Mouse (Mus musculus): ENCODE measurements around the gene Gm21976. TPM values are rescaled to one million over a fixed set of nuclear protein-coding genes. Genes with fewer than 3 reads are reported as not detected.
A peak's percentile ranks its signal among the peaks of the same experiment; 100 is the strongest.

Gene Gm21976
- polyA plus RNA-seq, 1 experiment from 2014 or later, result not detected

DNA sequence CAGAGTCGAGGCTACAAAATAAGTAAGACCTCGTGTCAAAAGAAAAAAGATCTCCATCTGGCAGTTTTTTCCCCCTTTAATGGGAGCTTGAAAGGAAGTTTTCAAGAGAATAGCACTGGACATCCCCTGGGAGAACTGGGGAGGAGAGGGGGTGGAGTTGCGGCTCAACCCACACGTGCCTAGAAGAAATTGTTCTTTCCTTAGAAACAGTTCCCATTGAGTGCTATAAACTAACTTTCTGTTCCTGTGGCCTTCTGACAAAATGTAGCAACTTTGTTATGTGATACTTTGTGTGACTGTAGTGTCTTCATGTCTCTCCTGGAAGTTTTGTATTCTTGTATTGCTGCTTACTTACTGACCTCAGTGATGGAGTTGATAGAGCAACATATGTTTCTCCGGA is 15.6 kb upstream of the Gm21976 start:
- 0 out of 2 replicates have a peak overlapping the region, but pooled peaks have one; percentile 92 for H3K27ac ChIP-seq (replicated peaks)
- no peaks in the 10 kb centered on the region for H3K27me3 ChIP-seq (replicated peaks; ENCODE audit: low read depth, poor library complexity, severe bottlenecking)
- peak overlapping the region; percentile 96 for H3K4me3 ChIP-seq
- WGBS, result 40% methylated on average over 5 of the region's 5 CpGs
- H3K4me1 ChIP-seq, result peaks cover 23% of the 10 kb centered on the region
- no peak for DNase-seq (ENCODE audit: low spot score)
- no peaks in the 10 kb centered on the region for H3K9me3 ChIP-seq
- H3K36me3 ChIP-seq (replicated peaks), result peaks cover 33% of the 10 kb centered on the region

GRCm38 (mm10) chr13:98274023-98274422 is 5.7 kb upstream of the Gm21976 start:
- Histone ChIP-seq H3K36me3 (replicated peaks) (peaks cover 51% of the 10 kb centered on the region), H3K4me1 (no peaks in the 10 kb centered on the region), H3K27ac (replicated peaks) (no peak overlapping the region), H3K27me3 (replicated peaks; ENCODE audit: low read depth, poor library complexity, severe bottlenecking) (no peaks in the 10 kb centered on the region), H3K9me3 (no peaks in the 10 kb centered on the region), H3K4me3 (no peak overlapping the region)
- no peak for DNase-seq (ENCODE audit: low spot score)
- 95% methylated on average over 9 of the region's 9 CpGs for WGBS

GRCm38 (mm10) chr13:98275646-98276045 is 4.0 kb upstream of the Gm21976 start:
- no peak for DNase-seq (ENCODE audit: low spot score)
- no peaks in the 10 kb centered on the region for H3K9me3 ChIP-seq
- H3K27ac ChIP-seq (replicated peaks), result no peak overlapping the region
- H3K27me3 ChIP-seq (replicated peaks; ENCODE audit: low read depth, poor library complexity, severe bottlenecking), result no peaks in the 10 kb centered on the region
- peaks cover 44% of the 10 kb centered on the region for H3K36me3 ChIP-seq (replicated peaks)
- no peak overlapping the region for H3K4me3 ChIP-seq
- whole genome bisulfite sequencing, result 85% methylated on average over 4 of the region's 4 CpGs
- H3K4me1 ChIP-seq, result no peaks in the 10 kb centered on the region

DNA sequence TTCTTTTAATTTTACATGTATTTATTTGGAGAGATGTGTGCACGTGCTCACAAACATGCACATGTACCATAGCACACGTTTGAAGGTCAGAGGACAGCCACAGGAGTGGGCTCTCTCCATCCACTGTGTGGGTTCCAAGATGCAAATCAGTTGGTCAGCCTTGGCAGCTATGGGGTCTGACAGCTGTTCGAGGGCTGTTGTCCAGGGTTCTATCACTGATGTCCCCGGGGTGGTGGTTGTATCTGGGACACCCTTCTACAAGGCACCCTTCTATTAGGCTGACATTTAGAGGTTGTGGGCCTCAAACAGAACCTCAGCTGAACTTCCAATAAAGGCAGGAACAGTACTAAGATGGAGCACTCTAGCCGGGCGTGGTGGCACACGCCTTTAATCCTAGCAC is 3.4 kb upstream of the Gm21976 start:
- Histone ChIP-seq H3K36me3 (replicated peaks) (peaks cover 38% of the 10 kb centered on the region), H3K4me1 (no peaks in the 10 kb centered on the region), H3K4me3 (no peak overlapping the region), H3K27me3 (replicated peaks; ENCODE audit: low read depth, poor library complexity, severe bottlenecking) (no peaks in the 10 kb centered on the region), H3K9me3 (no peaks in the 10 kb centered on the region), H3K27ac (replicated peaks) (no peak overlapping the region)
- no peak for DNase-seq (ENCODE audit: low spot score)
- 88% methylated on average over 7 of the region's 7 CpGs for WGBS

DNA sequence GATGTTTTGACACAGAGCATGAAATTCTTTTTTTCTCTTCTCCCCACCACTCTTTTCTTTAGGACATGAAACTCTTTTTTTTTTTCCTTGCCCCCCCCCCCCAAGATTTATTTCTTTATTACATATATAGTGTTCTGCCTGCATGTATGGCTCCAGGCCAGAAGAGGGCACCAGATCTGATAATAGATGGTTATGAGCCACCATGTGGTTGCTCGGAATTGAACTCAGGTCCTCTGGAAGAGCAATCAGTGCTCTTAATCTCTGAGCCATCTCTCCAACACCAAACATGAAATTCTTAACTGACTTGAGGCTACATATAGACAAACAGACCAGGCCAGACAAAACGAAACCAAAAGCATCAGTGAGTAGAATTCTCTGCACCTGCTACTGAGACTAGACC is 2.2 kb upstream of the Gm21976 start:
- Histone ChIP-seq H3K27ac (replicated peaks) (no peak overlapping the region), H3K36me3 (replicated peaks) (peaks cover 25% of the 10 kb centered on the region), H3K4me3 (no peak overlapping the region), H3K4me1 (no peaks in the 10 kb centered on the region), H3K9me3 (no peaks in the 10 kb centered on the region), H3K27me3 (replicated peaks; ENCODE audit: low read depth, poor library complexity, severe bottlenecking) (no peaks in the 10 kb centered on the region)
- 87% methylated on average over 2 of the region's 2 CpGs for WGBS
- no peak for DNase-seq (ENCODE audit: low spot score)

GRCm38 (mm10) chr13:98280990-98281650 is 1.4 kb downstream of the Gm21976 start:
- H3K9me3 ChIP-seq, result no peaks in the 10 kb centered on the region
- no peaks in the 10 kb centered on the region for H3K4me1 ChIP-seq
- no peak for DNase-seq (ENCODE audit: low spot score)
- 79% methylated on average over 12 of the region's 12 CpGs for WGBS
- no peak overlapping the region for H3K27ac ChIP-seq (replicated peaks)
- H3K36me3 ChIP-seq (replicated peaks), result no peaks in the 10 kb centered on the region; the same call in 1 of the 2 replicates
- no peaks in the 10 kb centered on the region for H3K27me3 ChIP-seq (replicated peaks; ENCODE audit: low read depth, poor library complexity, severe bottlenecking)
- no peak overlapping the region for H3K4me3 ChIP-seq

DNA sequence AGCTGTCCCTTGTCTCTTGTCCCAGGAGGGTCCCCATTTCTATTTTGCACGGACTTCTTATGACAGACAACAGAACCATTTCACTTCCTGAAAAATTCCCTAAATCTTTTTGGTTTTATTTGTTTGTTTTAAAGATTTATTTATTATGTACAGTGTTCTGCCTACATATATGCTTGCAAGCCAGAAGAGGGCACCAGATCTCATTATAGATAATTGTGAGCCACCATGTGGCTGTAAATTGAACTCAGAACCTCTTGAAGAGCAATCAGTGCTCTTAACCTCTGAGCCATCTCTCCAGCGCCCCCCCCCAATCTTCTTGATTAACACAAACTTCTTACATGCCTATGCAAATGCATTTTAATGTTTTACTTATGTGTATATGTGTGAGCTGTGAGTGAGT is 11.0 kb downstream of the Gm21976 start:
- DNase-seq (ENCODE audit: low spot score), result no peak
- 50% methylated on average over 2 of the region's 2 CpGs for WGBS
- peaks cover 6% of the 10 kb centered on the region for H3K4me1 ChIP-seq
- no peak overlapping the region for H3K4me3 ChIP-seq
- H3K36me3 ChIP-seq (replicated peaks), result no peaks in the 10 kb centered on the region
- no peak overlapping the region for H3K27ac ChIP-seq (replicated peaks)
- H3K9me3 ChIP-seq, result peaks cover 6% of the 10 kb centered on the region
- no peaks in the 10 kb centered on the region for H3K27me3 ChIP-seq (replicated peaks; ENCODE audit: low read depth, poor library complexity, severe bottlenecking)

DNA sequence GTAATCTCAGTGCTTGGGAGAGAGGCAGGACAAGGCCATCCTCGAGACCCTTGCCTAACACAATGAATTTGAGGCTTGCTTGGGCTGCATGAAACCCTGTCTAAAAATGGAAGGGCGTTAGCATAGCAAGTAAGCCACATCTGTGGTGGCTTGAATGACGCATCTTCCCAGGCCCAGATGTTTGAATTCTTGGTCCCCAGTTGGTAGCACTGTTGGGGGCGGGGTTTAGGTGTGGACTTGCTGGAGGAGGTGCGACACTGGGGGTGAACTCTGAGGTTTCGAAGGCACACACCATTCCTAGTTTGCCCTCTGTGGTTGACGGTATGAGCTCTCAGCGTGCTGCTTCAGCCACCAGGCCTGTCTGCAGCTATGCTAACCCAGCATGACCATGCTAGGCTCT is 12.0 kb downstream of the Gm21976 start:
- Histone ChIP-seq H3K4me1 (peaks cover 6% of the 10 kb centered on the region), H3K36me3 (replicated peaks) (no peaks in the 10 kb centered on the region), H3K27ac (replicated peaks) (no peak overlapping the region), H3K27me3 (replicated peaks; ENCODE audit: low read depth, poor library complexity, severe bottlenecking) (no peaks in the 10 kb centered on the region), H3K4me3 (no peak overlapping the region), H3K9me3 (peaks cover 6% of the 10 kb centered on the region)
- WGBS, result 83% methylated on average over 8 of the region's 8 CpGs
- no peak for DNase-seq (ENCODE audit: low spot score)

DNA sequence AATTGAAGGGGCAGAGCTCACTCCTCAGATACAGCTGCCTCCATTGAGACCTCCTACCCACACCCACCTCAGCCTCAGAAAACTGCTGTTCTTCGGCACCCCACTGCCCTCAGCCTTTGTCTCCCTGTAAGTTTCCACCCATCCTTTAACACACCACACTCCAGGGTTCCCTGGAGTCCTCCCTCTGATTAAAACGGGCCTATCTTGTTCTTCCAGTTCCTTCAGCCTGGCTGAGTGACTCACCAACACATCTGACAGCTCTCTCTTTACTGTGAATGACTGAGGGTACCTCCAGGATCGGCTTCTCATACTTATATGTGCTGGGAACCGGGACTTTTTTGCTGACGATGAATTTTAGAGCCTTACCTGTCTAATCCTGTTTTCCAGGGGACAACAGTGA is 16.4 kb downstream of the Gm21976 start:
- H3K36me3 ChIP-seq (replicated peaks), result no peaks in the 10 kb centered on the region
- WGBS, result 51% methylated on average over 5 of the region's 5 CpGs
- no peaks in the 10 kb centered on the region for H3K27me3 ChIP-seq (replicated peaks; ENCODE audit: low read depth, poor library complexity, severe bottlenecking)
- H3K4me3 ChIP-seq, result no peak overlapping the region
- peaks cover 9% of the 10 kb centered on the region for H3K4me1 ChIP-seq
- no peak for DNase-seq (ENCODE audit: low spot score)
- peaks cover 6% of the 10 kb centered on the region for H3K9me3 ChIP-seq
- no peak overlapping the region for H3K27ac ChIP-seq (replicated peaks)

GRCm38 (mm10) chr13:98297883-98298482 is 18.3 kb downstream of the Gm21976 start:
- Histone ChIP-seq H3K9me3 (peaks cover 6% of the 10 kb centered on the region), H3K4me3 (no peak overlapping the region), H3K4me1 (peaks cover 3% of the 10 kb centered on the region; the same call in 1 of the 2 replicates), H3K36me3 (replicated peaks) (no peaks in the 10 kb centered on the region), H3K27ac (replicated peaks) (no peak overlapping the region), H3K27me3 (replicated peaks; ENCODE audit: low read depth, poor library complexity, severe bottlenecking) (no peaks in the 10 kb centered on the region)
- DNase-seq (ENCODE audit: low spot score), result no peak
- 93% methylated on average over 6 of the region's 6 CpGs for WGBS

DNA sequence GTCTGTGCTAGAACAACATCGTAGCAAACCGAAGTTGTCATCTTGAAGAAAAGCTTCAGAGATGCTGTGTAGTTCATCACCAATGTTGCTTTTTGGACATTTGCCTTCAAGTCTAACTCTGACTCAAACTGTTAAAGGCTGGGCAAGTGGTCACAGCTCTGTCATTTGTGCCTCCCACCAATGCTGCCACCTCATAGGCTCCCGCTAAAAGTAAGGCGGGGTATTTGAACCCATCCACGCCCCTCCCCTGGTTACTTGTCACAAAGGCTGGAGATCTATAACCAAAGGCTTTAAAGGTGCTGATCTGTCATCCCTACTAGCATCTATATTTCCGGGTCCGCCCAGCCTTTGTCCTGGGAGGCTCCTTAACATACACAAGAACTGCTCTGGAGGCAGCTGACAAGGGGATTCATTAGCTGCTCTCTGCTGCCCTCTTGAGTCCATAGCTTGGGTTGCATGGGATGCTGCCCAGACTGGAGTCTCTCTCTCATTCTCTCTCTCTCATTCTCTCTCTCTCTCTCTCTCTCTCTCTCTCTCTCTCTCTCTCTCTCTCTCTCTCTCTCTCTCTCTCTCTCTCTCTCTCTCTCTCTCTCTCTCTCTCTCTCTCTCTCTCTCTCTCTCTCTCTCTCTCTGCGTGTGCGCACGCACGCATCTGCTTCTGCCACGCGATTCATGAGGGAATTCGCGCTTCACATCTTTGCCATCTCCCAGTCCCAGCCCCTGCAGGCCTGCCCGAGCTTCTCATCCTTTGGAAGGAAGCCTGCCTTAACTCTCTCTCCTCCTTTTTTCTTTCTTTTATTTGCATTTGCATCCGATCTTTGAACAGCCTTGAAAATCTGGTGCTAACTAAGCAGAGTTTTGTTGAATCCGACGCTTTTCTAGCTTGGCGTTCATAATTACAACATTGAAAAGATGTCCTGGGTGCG is 19.4 kb downstream of the Gm21976 start:
- no peaks in the 10 kb centered on the region for H3K27me3 ChIP-seq (replicated peaks; ENCODE audit: low read depth, poor library complexity, severe bottlenecking)
- H3K36me3 ChIP-seq (replicated peaks), result no peaks in the 10 kb centered on the region
- H3K4me3 ChIP-seq, result peak overlapping the region; percentile 19; the same call in 1 of the 2 replicates
- WGBS, result 57% methylated on average over 21 of the region's 21 CpGs
- H3K4me1 ChIP-seq, result peaks cover 3% of the 10 kb centered on the region
- peak overlapping the region; percentile 63; the same call in 1 of the 2 replicates for H3K27ac ChIP-seq (replicated peaks)
- H3K9me3 ChIP-seq, result peaks cover 6% of the 10 kb centered on the region
- peak; percentile 86 for DNase-seq (ENCODE audit: low spot score)

- no peaks in the 10 kb centered on the region for H3K27me3 ChIP-seq (replicated peaks; ENCODE audit: low read depth, poor library complexity, severe bottlenecking)
- H3K9me3 ChIP-seq, result no peaks in the 10 kb centered on the region
- DNase-seq (ENCODE audit: low spot score), result no peak
- no peak overlapping the region for H3K27ac ChIP-seq (replicated peaks)
- H3K4me3 ChIP-seq, result no peak overlapping the region
- H3K4me1 ChIP-seq, result no peaks in the 10 kb centered on the region; the same call in 1 of the 2 replicates
- peaks cover 26% of the 10 kb centered on the region for H3K36me3 ChIP-seq (replicated peaks)
- 91% methylated on average over 9 of the region's 9 CpGs for WGBS
These were observed 25.6 kb downstream of the Gm21976 start for GRCm38 (mm10) chr13:98305257-98305656.
